Mouse (Mus musculus): Measurements from ENCODE around the gene Hs3st4.

Hs3st4 gene

GRCm38 (mm10) chr7:123982461-123983038 is at the start of gene Hs3st4:
TSS of gene Hs3st4 (plus strand) at chr7:123982869.
- peak; percentile 27 for DNase-seq (ENCODE audit: low read depth, low spot score)

GRCm38 (mm10) chr7:123946836-123947235 is 35.8 kb upstream of the Hs3st4 start:
- no peak for DNase-seq (ENCODE audit: low read depth, low spot score)

GRCm38 (mm10) chr7:123963021-123963420 is 19.6 kb upstream of the Hs3st4 start:
- DNase-seq (ENCODE audit: low read depth, low spot score) = no peak

- peak; percentile 66 for DNase-seq (ENCODE audit: low read depth, low spot score)
These were observed 18.0 kb upstream of the Hs3st4 start for GRCm38 (mm10) chr7:123964559-123965142.

- DNase-seq (ENCODE audit: low read depth, low spot score) = no peak
These were observed 17.2 kb upstream of the Hs3st4 start for GRCm38 (mm10) chr7:123965515-123965914.

- DNase-seq (ENCODE audit: low read depth, low spot score) = no peak
These were observed 7.2 kb upstream of the Hs3st4 start for GRCm38 (mm10) chr7:123975441-123975840.

GRCm38 (mm10) chr7:123981435-123981834 is 1.2 kb upstream of the Hs3st4 start:
- no peak for DNase-seq (ENCODE audit: low read depth, low spot score)

GRCm38 (mm10) chr7:123982010-123982409 is 659 bp upstream of the Hs3st4 start:
- DNase-seq (ENCODE audit: low read depth, low spot score) = no peak

GRCm38 (mm10) chr7:123983177-123984046 is 743 bp downstream of the Hs3st4 start:
- DNase-seq (ENCODE audit: low read depth, low spot score) = no peak

GRCm38 (mm10) chr7:123992121-123992520 is 9.5 kb downstream of the Hs3st4 start:
- no peak for DNase-seq (ENCODE audit: low read depth, low spot score)

GRCm38 (mm10) chr7:123997266-123997665 is 14.6 kb downstream of the Hs3st4 start:
- no peak for DNase-seq (ENCODE audit: low read depth, low spot score)

GRCm38 (mm10) chr7:123998601-123999000 is 15.9 kb downstream of the Hs3st4 start:
- DNase-seq (ENCODE audit: low read depth, low spot score) = no peak

- no peak for DNase-seq (ENCODE audit: low read depth, low spot score)
These were observed 44.2 kb downstream of the Hs3st4 start for GRCm38 (mm10) chr7:124026908-124027307.

GRCm38 (mm10) chr7:124032236-124032635 is 49.6 kb downstream of the Hs3st4 start:
- peak; percentile 61 for DNase-seq (ENCODE audit: low read depth, low spot score)

- no peak for DNase-seq (ENCODE audit: low read depth, low spot score)
These were observed 50.7 kb downstream of the Hs3st4 start for GRCm38 (mm10) chr7:124033332-124033731.

GRCm38 (mm10) chr7:124037281-124037700 is 54.6 kb downstream of the Hs3st4 start:
- DNase-seq (ENCODE audit: low read depth, low spot score) = no peak

- DNase-seq (ENCODE audit: low read depth, low spot score) = no peak
These were observed 56.5 kb downstream of the Hs3st4 start for GRCm38 (mm10) chr7:124039142-124039541.

- DNase-seq (ENCODE audit: low read depth, low spot score) = peak; percentile 55
These were observed 64.7 kb downstream of the Hs3st4 start for GRCm38 (mm10) chr7:124047382-124047781.

GRCm38 (mm10) chr7:124048971-124049370 is 66.3 kb downstream of the Hs3st4 start:
- DNase-seq (ENCODE audit: low read depth, low spot score) = no peak

GRCm38 (mm10) chr7:124050421-124050820 is 67.8 kb downstream of the Hs3st4 start:
- DNase-seq (ENCODE audit: low read depth, low spot score) = no peak

- no peak for DNase-seq (ENCODE audit: low read depth, low spot score)
These were observed 101.1 kb downstream of the Hs3st4 start for GRCm38 (mm10) chr7:124083741-124084140.

- peak; percentile 56 for DNase-seq (ENCODE audit: low read depth, low spot score)
These were observed 146.3 kb downstream of the Hs3st4 start for GRCm38 (mm10) chr7:124129019-124129418.

GRCm38 (mm10) chr7:124131312-124131711 is 148.6 kb downstream of the Hs3st4 start:
- DNase-seq (ENCODE audit: low read depth, low spot score) = no peak

Measured in mesoderm, embryonic 11.5 days (tissue).